Mouse (Mus musculus): ENCODE measurements at regions not wholly inside any gene's neighbourhood (a gene's known extent, or its start where the extent isn't known, plus 50 kb on each side); places are given as distances from the start of the nearest gene placed in this dataset.

GRCm38 (mm10) chr12:71370091-71370490 is 60.4 kb downstream of the Dact1 start:
- Histone ChIP-seq H3K9ac (ENCODE audit: low read depth, low read length) (no peak overlapping the region), H3K27me3 (replicated peaks; ENCODE audit: control insufficient read depth, insufficient read depth, low read length) (no peaks in the 10 kb centered on the region), H3K9me3 (ENCODE audit: control insufficient read depth, low read length) (no peaks in the 10 kb centered on the region), H3K4me3 (ENCODE audit: low read length) (no peak overlapping the region), H3K27ac (ENCODE audit: low read length) (no peak overlapping the region), H3K36me3 (ENCODE audit: control insufficient read depth, insufficient read depth, low read length) (no peaks in the 10 kb centered on the region), H3K4me2 (ENCODE audit: low read depth, low read length) (no peak overlapping the region), H3K4me1 (ENCODE audit: control insufficient read depth, insufficient read depth, low read length) (peaks cover 2% of the 10 kb centered on the region)
- ATAC-seq: no peak
- 52% methylated on average over 5 of the region's 5 CpGs for WGBS

GRCm38 (mm10) chr12:71371948-71372347 is 62.3 kb downstream of the Dact1 start:
- no peaks in the 10 kb centered on the region for H3K27me3 ChIP-seq (replicated peaks; ENCODE audit: control insufficient read depth, insufficient read depth, low read length)
- no peaks in the 10 kb centered on the region for H3K9me3 ChIP-seq (ENCODE audit: control insufficient read depth, low read length)
- 52% methylated on average over 5 of the region's 5 CpGs for WGBS
- no peak overlapping the region for H3K27ac ChIP-seq (ENCODE audit: low read length)
- no peak overlapping the region for H3K9ac ChIP-seq (ENCODE audit: low read depth, low read length)
- H3K4me3 ChIP-seq (ENCODE audit: low read length): no peak overlapping the region
- no peak overlapping the region for H3K4me2 ChIP-seq (ENCODE audit: low read depth, low read length)
- H3K36me3 ChIP-seq (ENCODE audit: control insufficient read depth, insufficient read depth, low read length): no peaks in the 10 kb centered on the region
- peaks cover 4% of the 10 kb centered on the region for H3K4me1 ChIP-seq (ENCODE audit: control insufficient read depth, insufficient read depth, low read length)
- ATAC-seq: no peak

GRCm38 (mm10) chr12:71373633-71374032 is 63.9 kb downstream of the Dact1 start:
- 20% methylated on average over 2 of the region's 2 CpGs for WGBS
- ATAC-seq: no peak
- Histone ChIP-seq H3K9ac (ENCODE audit: low read depth, low read length) (no peak overlapping the region), H3K4me1 (ENCODE audit: control insufficient read depth, insufficient read depth, low read length) (peaks cover 4% of the 10 kb centered on the region), H3K36me3 (ENCODE audit: control insufficient read depth, insufficient read depth, low read length) (no peaks in the 10 kb centered on the region), H3K27me3 (replicated peaks; ENCODE audit: control insufficient read depth, insufficient read depth, low read length) (no peaks in the 10 kb centered on the region), H3K4me2 (ENCODE audit: low read depth, low read length) (no peak overlapping the region), H3K4me3 (ENCODE audit: low read length) (no peak overlapping the region), H3K27ac (ENCODE audit: low read length) (no peak overlapping the region), H3K9me3 (ENCODE audit: control insufficient read depth, low read length) (no peaks in the 10 kb centered on the region)

- H3K36me3 ChIP-seq (ENCODE audit: control insufficient read depth, insufficient read depth, low read length): no peaks in the 10 kb centered on the region
- no peak overlapping the region for H3K9ac ChIP-seq (ENCODE audit: low read depth, low read length)
- H3K27me3 ChIP-seq (replicated peaks; ENCODE audit: control insufficient read depth, insufficient read depth, low read length): no peaks in the 10 kb centered on the region
- WGBS: 36% methylated on average over 8 of the region's 8 CpGs
- peak overlapping the region; percentile 46 for H3K27ac ChIP-seq (ENCODE audit: low read length)
- peak overlapping the region; percentile 25; the same call in 1 of the 2 replicates for H3K4me3 ChIP-seq (ENCODE audit: low read length)
- ATAC-seq: no peak
- no peaks in the 10 kb centered on the region for H3K9me3 ChIP-seq (ENCODE audit: control insufficient read depth, low read length)
- H3K4me2 ChIP-seq (ENCODE audit: low read depth, low read length): peak overlapping the region; percentile 43
- H3K4me1 ChIP-seq (ENCODE audit: control insufficient read depth, insufficient read depth, low read length): peaks cover 4% of the 10 kb centered on the region
These were observed 66.8 kb downstream of the Dact1 start for GRCm38 (mm10) chr12:71376446-71376845.

- Histone ChIP-seq H3K36me3 (ENCODE audit: control insufficient read depth, insufficient read depth, low read length) (no peaks in the 10 kb centered on the region), H3K4me1 (ENCODE audit: control insufficient read depth, insufficient read depth, low read length) (peaks cover 4% of the 10 kb centered on the region; the same call in 1 of the 2 replicates), H3K4me3 (ENCODE audit: low read length) (peak overlapping the region; percentile 25; the same call in 1 of the 2 replicates), H3K27me3 (replicated peaks; ENCODE audit: control insufficient read depth, insufficient read depth, low read length) (no peaks in the 10 kb centered on the region), H3K9me3 (ENCODE audit: control insufficient read depth, low read length) (no peaks in the 10 kb centered on the region), H3K9ac (ENCODE audit: low read depth, low read length) (peak overlapping the region; percentile 31; the same call in 1 of the 2 replicates), H3K4me2 (ENCODE audit: low read depth, low read length) (peak overlapping the region; percentile 43), H3K27ac (ENCODE audit: low read length) (peak overlapping the region; percentile 46)
- WGBS: 31% methylated on average over 9 of the region's 9 CpGs
- no peak for ATAC-seq
These were observed 67.3 kb downstream of the Dact1 start for GRCm38 (mm10) chr12:71376966-71377365.

- H3K27ac ChIP-seq (ENCODE audit: low read length): no peak overlapping the region
- WGBS: 91% methylated on average over 8 of the region's 8 CpGs
- no peak overlapping the region for H3K4me2 ChIP-seq (ENCODE audit: low read depth, low read length)
- no peaks in the 10 kb centered on the region for H3K27me3 ChIP-seq (replicated peaks; ENCODE audit: control insufficient read depth, insufficient read depth, low read length)
- ATAC-seq: no peak
- H3K36me3 ChIP-seq (ENCODE audit: control insufficient read depth, insufficient read depth, low read length): no peaks in the 10 kb centered on the region
- H3K9me3 ChIP-seq (ENCODE audit: control insufficient read depth, low read length): no peaks in the 10 kb centered on the region
- no peak overlapping the region for H3K9ac ChIP-seq (ENCODE audit: low read depth, low read length)
- H3K4me3 ChIP-seq (ENCODE audit: low read length): no peak overlapping the region
- H3K4me1 ChIP-seq (ENCODE audit: control insufficient read depth, insufficient read depth, low read length): peaks cover 2% of the 10 kb centered on the region; the same call in 1 of the 2 replicates
These were observed 70.1 kb downstream of the Dact1 start for GRCm38 (mm10) chr12:71379626-71380423.

- Histone ChIP-seq H3K36me3 (ENCODE audit: control insufficient read depth, insufficient read depth, low read length) (no peaks in the 10 kb centered on the region), H3K9ac (ENCODE audit: low read depth, low read length) (no peak overlapping the region), H3K9me3 (ENCODE audit: control insufficient read depth, low read length) (no peaks in the 10 kb centered on the region), H3K27me3 (replicated peaks; ENCODE audit: control insufficient read depth, insufficient read depth, low read length) (no peaks in the 10 kb centered on the region), H3K4me2 (ENCODE audit: low read depth, low read length) (no peak overlapping the region), H3K4me3 (ENCODE audit: low read length) (no peak overlapping the region), H3K27ac (ENCODE audit: low read length) (no peak overlapping the region), H3K4me1 (ENCODE audit: control insufficient read depth, insufficient read depth, low read length) (peaks cover 2% of the 10 kb centered on the region; the same call in 1 of the 2 replicates)
- no peak for ATAC-seq
- 82% methylated on average over 3 of the region's 3 CpGs for WGBS
These were observed 70.7 kb downstream of the Dact1 start for GRCm38 (mm10) chr12:71380424-71380761.

GRCm38 (mm10) chr12:71386251-71386650 is 76.6 kb downstream of the Dact1 start:
- Histone ChIP-seq H3K36me3 (ENCODE audit: control insufficient read depth, insufficient read depth, low read length) (no peaks in the 10 kb centered on the region), H3K4me1 (ENCODE audit: control insufficient read depth, insufficient read depth, low read length) (no peaks in the 10 kb centered on the region), H3K9me3 (ENCODE audit: control insufficient read depth, low read length) (no peaks in the 10 kb centered on the region), H3K9ac (ENCODE audit: low read depth, low read length) (no peak overlapping the region), H3K27me3 (replicated peaks; ENCODE audit: control insufficient read depth, insufficient read depth, low read length) (no peaks in the 10 kb centered on the region), H3K4me2 (ENCODE audit: low read depth, low read length) (no peak overlapping the region), H3K27ac (ENCODE audit: low read length) (no peak overlapping the region), H3K4me3 (ENCODE audit: low read length) (no peak overlapping the region)
- WGBS: 66% methylated on average over 3 of the region's 3 CpGs
- ATAC-seq: no peak

GRCm38 (mm10) chr12:71391481-71391880 is 81.8 kb downstream of the Dact1 start:
- no peaks in the 10 kb centered on the region for H3K36me3 ChIP-seq (ENCODE audit: control insufficient read depth, insufficient read depth, low read length)
- H3K4me3 ChIP-seq (ENCODE audit: low read length): no peak overlapping the region
- no peak overlapping the region for H3K4me2 ChIP-seq (ENCODE audit: low read depth, low read length)
- H3K4me1 ChIP-seq (ENCODE audit: control insufficient read depth, insufficient read depth, low read length): no peaks in the 10 kb centered on the region
- H3K9me3 ChIP-seq (ENCODE audit: control insufficient read depth, low read length): no peaks in the 10 kb centered on the region
- no peaks in the 10 kb centered on the region for H3K27me3 ChIP-seq (replicated peaks; ENCODE audit: control insufficient read depth, insufficient read depth, low read length)
- WGBS: 51% methylated on average over 6 of the region's 6 CpGs
- H3K9ac ChIP-seq (ENCODE audit: low read depth, low read length): no peak overlapping the region
- H3K27ac ChIP-seq (ENCODE audit: low read length): no peak overlapping the region
- ATAC-seq: no peak

GRCm38 (mm10) chr12:71393752-71394151 is 84.1 kb downstream of the Dact1 start:
- no peaks in the 10 kb centered on the region for H3K27me3 ChIP-seq (replicated peaks; ENCODE audit: control insufficient read depth, insufficient read depth, low read length)
- no peaks in the 10 kb centered on the region for H3K4me1 ChIP-seq (ENCODE audit: control insufficient read depth, insufficient read depth, low read length)
- no peak overlapping the region for H3K27ac ChIP-seq (ENCODE audit: low read length)
- H3K36me3 ChIP-seq (ENCODE audit: control insufficient read depth, insufficient read depth, low read length): no peaks in the 10 kb centered on the region
- 82% methylated on average over 1 of the region's 1 CpGs for WGBS
- no peak overlapping the region for H3K4me2 ChIP-seq (ENCODE audit: low read depth, low read length)
- no peak overlapping the region for H3K9ac ChIP-seq (ENCODE audit: low read depth, low read length)
- H3K4me3 ChIP-seq (ENCODE audit: low read length): no peak overlapping the region
- ATAC-seq: no peak
- H3K9me3 ChIP-seq (ENCODE audit: control insufficient read depth, low read length): no peaks in the 10 kb centered on the region

Measured in intestine, embryonic 16.5 days (tissue).